9 mouse cellular contexts compared by ENCODE assay signal in the genomic region with DNA sequence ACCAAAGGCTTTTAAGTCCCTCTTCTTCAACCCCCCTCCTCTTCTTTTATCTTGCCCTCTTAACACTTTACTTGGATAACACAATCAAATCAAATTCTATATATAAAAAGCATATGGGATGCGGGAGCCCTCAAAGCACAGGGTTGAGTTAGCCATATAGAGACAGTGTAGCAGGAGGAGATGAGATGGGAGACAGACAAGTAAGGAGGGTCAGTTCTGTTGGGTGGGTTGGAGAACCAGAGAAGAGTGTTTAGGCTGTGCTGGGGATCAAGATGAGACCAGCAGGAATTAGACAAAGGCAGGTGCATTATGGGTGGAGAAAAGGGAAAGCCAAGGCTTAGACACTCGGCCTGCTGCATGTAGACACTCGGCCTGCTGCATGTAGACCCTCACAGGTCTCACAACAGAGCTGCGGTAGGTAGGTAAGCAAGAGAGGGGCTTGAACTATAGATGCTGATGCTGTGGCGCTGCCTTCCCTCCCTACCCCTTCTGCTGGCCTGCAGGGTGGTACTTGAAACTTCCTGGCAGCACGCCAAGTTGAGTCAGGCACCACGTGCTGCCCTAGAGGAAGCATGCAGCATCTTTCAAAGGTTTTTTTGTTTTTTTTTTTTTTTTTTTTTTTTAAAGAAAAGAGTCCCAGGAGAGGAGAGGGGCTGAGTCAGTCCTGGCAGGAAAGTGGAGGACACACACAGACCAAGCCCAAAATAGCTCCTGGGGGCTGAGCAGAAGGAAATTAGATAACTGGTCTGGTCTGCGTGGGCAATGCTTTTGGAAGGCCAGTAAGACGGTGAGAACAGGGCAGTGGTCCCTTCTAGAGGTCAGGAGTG.
DNase-seq lines count a peak whose midpoint lies in the region; ATAC-seq and TF ChIP-seq lines count a peak whose summit lies in the region.
"Had no signal": no experiment of that assay in that cellular context is flagged by ENCODE, and none has a peak within 500 bp of the region (broad histone marks: within the 10 kb centered on the region; RNA-seq: fewer than 3 reads in every experiment).

No protein-coding gene starts in this region.

- no peak overlapping the region for H3K4me3 ChIP-seq in embryonic facial prominence, embryonic 14.5 days (ENCODE audit: low read depth, low read length)
- H3K4me3 ChIP-seq in heart, embryonic 16.5 days (ENCODE audit: low read length): no peak overlapping the region
- H3K4me3 ChIP-seq in midbrain, embryonic 13.5 days (replicated peaks): no peak overlapping the region
- H3K4me3 ChIP-seq in stomach, postnatal 0 days (ENCODE audit: low read depth, low read length): no peak overlapping the region

- ATAC-seq in embryonic facial prominence, embryonic 14.5 days (ENCODE audit: low read depth): peak; percentile 85
- peak; percentile 79 for ATAC-seq in heart, embryonic 16.5 days (replicated peaks; ENCODE audit: extremely low read depth, insufficient read depth, low FRiP score)
- ATAC-seq in midbrain, embryonic 13.5 days: peak; percentile 83
- ATAC-seq in stomach, postnatal 0 days (ENCODE audit: low FRiP score, low TSS enrichment): peak; percentile 27; the same call in 1 of the 2 replicates

- no peaks in the 10 kb centered on the region for H3K36me3 ChIP-seq in embryonic facial prominence, embryonic 14.5 days (ENCODE audit: control insufficient read depth, insufficient read depth, low read length)
- no peaks in the 10 kb centered on the region for H3K36me3 ChIP-seq in heart, embryonic 16.5 days (ENCODE audit: control insufficient read depth, insufficient read depth)
- H3K36me3 ChIP-seq in midbrain, embryonic 13.5 days: no peaks in the 10 kb centered on the region
- H3K36me3 ChIP-seq in stomach, postnatal 0 days (ENCODE audit: control insufficient read depth, insufficient read depth, low read length): no peaks in the 10 kb centered on the region

- no peak overlapping the region for H3K9ac ChIP-seq in embryonic facial prominence, embryonic 14.5 days (ENCODE audit: low read depth, low read length)
- H3K9ac ChIP-seq in heart, embryonic 16.5 days (ENCODE audit: low read length): no peak overlapping the region; the same call in 1 of the 2 replicates
- H3K9ac ChIP-seq in midbrain, embryonic 13.5 days (replicated peaks): no peak overlapping the region
- peak overlapping the region; percentile 31; the same call in 1 of the 2 replicates for H3K9ac ChIP-seq in stomach, postnatal 0 days (ENCODE audit: low read length)

- H3K4me2 ChIP-seq in embryonic facial prominence, embryonic 14.5 days (ENCODE audit: low read depth, low read length): no peak overlapping the region
- H3K4me2 ChIP-seq in heart, embryonic 16.5 days (ENCODE audit: low read depth, low read length): no peak overlapping the region
- H3K4me2 ChIP-seq in midbrain, embryonic 13.5 days (replicated peaks): no peak overlapping the region
- no peak overlapping the region for H3K4me2 ChIP-seq in stomach, postnatal 0 days (replicated peaks; ENCODE audit: low read depth)

- peak; percentile 34 for TF ChIP-seq CTCF in stomach, postnatal 0 days (IDR thresholded peaks at IDR 0.05; ENCODE audit: low read depth)

- peaks cover 16% of the 10 kb centered on the region for H3K4me1 ChIP-seq in embryonic facial prominence, embryonic 14.5 days (ENCODE audit: control insufficient read depth, insufficient read depth, low read length)
- peaks cover 20% of the 10 kb centered on the region for H3K4me1 ChIP-seq in heart, embryonic 16.5 days (ENCODE audit: control insufficient read depth, insufficient read depth, low read length)
- peaks cover 27% of the 10 kb centered on the region for H3K4me1 ChIP-seq in midbrain, embryonic 13.5 days (replicated peaks)
- H3K4me1 ChIP-seq in stomach, postnatal 0 days (replicated peaks; ENCODE audit: control insufficient read depth, insufficient read depth): peaks cover 3% of the 10 kb centered on the region; the same call in 1 of the 2 replicates

- H3K27ac ChIP-seq in embryonic facial prominence, embryonic 14.5 days (replicated peaks; ENCODE audit: low read depth, low read length): peak overlapping the region; percentile 24; the same call in 1 of the 2 replicates
- H3K27ac ChIP-seq in heart, embryonic 16.5 days (ENCODE audit: low read length): peak overlapping the region; percentile 57; the same call in 1 of the 2 replicates
- H3K27ac ChIP-seq in midbrain, embryonic 13.5 days: peak overlapping the region; percentile 66
- peak overlapping the region; percentile 67 for H3K27ac ChIP-seq in stomach, postnatal 0 days (replicated peaks)
- H3K27ac ChIP-seq: macrophage had no signal

- no peaks in the 10 kb centered on the region for H3K27me3 ChIP-seq in embryonic facial prominence, embryonic 14.5 days (replicated peaks; ENCODE audit: control insufficient read depth, insufficient read depth, low read length)
- H3K27me3 ChIP-seq in heart, embryonic 16.5 days (ENCODE audit: control insufficient read depth, insufficient read depth, low read length): no peaks in the 10 kb centered on the region
- peaks cover 8% of the 10 kb centered on the region; the same call in 1 of the 2 replicates for H3K27me3 ChIP-seq in midbrain, embryonic 13.5 days
- H3K27me3 ChIP-seq in stomach, postnatal 0 days (ENCODE audit: control insufficient read depth, insufficient read depth, low read length): no peaks in the 10 kb centered on the region

- peak; percentile 40 for DNase-seq in layer of hippocampus, adult 9-11 months
- no peak for DNase-seq in layer of hippocampus, adult 8-10 months (ENCODE audit: low spot score in 2 of 2)
- DNase-seq in adrenal gland, adult (ENCODE audit: inconsistent age in 2 of 2, low spot score in 1 of 2): peak; percentile 72 to 79
- DNase-seq in embryonic facial prominence, embryonic 14.5 days (ENCODE audit: low spot score): peak; percentile 93
- DNase-seq in kidney, postnatal 36 days: peak; percentile 49 to 66
- DNase-seq in stomach, postnatal 0 days (ENCODE audit: low spot score): peak; percentile 57

- no peak for TF ChIP-seq EP300 in stomach, postnatal 0 days (optimal IDR thresholded peaks at IDR 0.05)

- 22% methylated on average over 9 of the region's 9 CpGs for WGBS in embryonic facial prominence, embryonic 14.5 days
- WGBS in heart, embryonic 16.5 days: 23% methylated on average over 9 of the region's 9 CpGs
- WGBS in midbrain, embryonic 13.5 days: 26% methylated on average over 9 of the region's 9 CpGs
- WGBS in stomach, postnatal 0 days: 35% methylated on average over 9 of the region's 9 CpGs

- H3K9me3 ChIP-seq in embryonic facial prominence, embryonic 14.5 days (ENCODE audit: control insufficient read depth, low read length): no peaks in the 10 kb centered on the region
- no peaks in the 10 kb centered on the region for H3K9me3 ChIP-seq in heart, embryonic 16.5 days (replicated peaks; ENCODE audit: control insufficient read depth, low read length)
- no peaks in the 10 kb centered on the region for H3K9me3 ChIP-seq in midbrain, embryonic 13.5 days
- no peaks in the 10 kb centered on the region for H3K9me3 ChIP-seq in stomach, postnatal 0 days (ENCODE audit: control insufficient read depth, low read length)

Comparison
In these comparisons a context has a peak if more than half of its experiments do, and no peak if none do; other contexts are left out.
1. DNase-seq: peak in layer of hippocampus, adult 9-11 months (single experiment), adrenal gland, adult (2 of 2), embryonic facial prominence, embryonic 14.5 days (single experiment), kidney, postnatal 36 days (2 of 2) and stomach, postnatal 0 days (single experiment); none in layer of hippocampus, adult 8-10 months (0 of 2).
2. ATAC-seq: peak in every context shown above with its lines; median percentile 85 in embryonic facial prominence, embryonic 14.5 days; 83 in midbrain, embryonic 13.5 days; 79 in heart, embryonic 16.5 days; 27 in stomach, postnatal 0 days.
3. Peak in every context shown above with its lines, with median percentiles within 50 percentile points of each other: H3K27ac ChIP-seq.